Comparison of ENCODE assay signal across 8 mouse cellular contexts in genomic region chr14:60377546-60377945, GRCm38 (mm10). TPM values are rescaled to one million over a fixed set of nuclear protein-coding genes. Genes with fewer than 3 reads are reported as not detected.
DNase-seq lines count a peak whose midpoint lies in the region; ATAC-seq and TF ChIP-seq lines count a peak whose summit lies in the region.

No protein-coding gene starts in this region.

- TF ChIP-seq EP300 in heart, postnatal 0 days (IDR thresholded peaks at IDR 0.05; ENCODE audit: low read depth), result no peak

- H3K9me3 ChIP-seq in heart, postnatal 0 days (replicated peaks; ENCODE audit: control insufficient read depth, low read length), result no peaks in the 10 kb centered on the region
- no peaks in the 10 kb centered on the region for H3K9me3 ChIP-seq in embryonic facial prominence, embryonic 12.5 days
- peaks cover 7% of the 10 kb centered on the region for H3K9me3 ChIP-seq in midbrain, embryonic 10.5 days (replicated peaks)
- H3K9me3 ChIP-seq in stomach, embryonic 16.5 days (replicated peaks; ENCODE audit: control insufficient read depth, low read length), result no peaks in the 10 kb centered on the region

- no peak for ATAC-seq in heart, postnatal 0 days (ENCODE audit: insufficient read depth, low read depth)
- no peak; the same call in 1 of the 2 replicates for ATAC-seq in embryonic facial prominence, embryonic 12.5 days (ENCODE audit: insufficient number of reproducible peaks, insufficient read depth, low FRiP score, low TSS enrichment)
- no peak for ATAC-seq in stomach, embryonic 16.5 days (ENCODE audit: insufficient read depth, low FRiP score)

- no peak for DNase-seq in heart, postnatal 0 days (ENCODE audit: low spot score)
- DNase-seq in heart, postnatal 4 days, result no peak
- DNase-seq in layer of hippocampus, adult 11-12 months (ENCODE audit: low spot score), result peak; percentile 58
- peak; percentile 19 for DNase-seq in midbrain, embryonic 10.5 days (ENCODE audit: low spot score)
- no peak for DNase-seq in adrenal gland, postnatal 10 days
- no peak for DNase-seq in gastrocnemius, postnatal 14 days

- no peak overlapping the region for H3K27ac ChIP-seq in heart, postnatal 0 days (ENCODE audit: low read depth)
- no peak overlapping the region; the same call in 1 of the 2 replicates for H3K27ac ChIP-seq in embryonic facial prominence, embryonic 12.5 days
- peak overlapping the region; percentile 94 for H3K27ac ChIP-seq in midbrain, embryonic 10.5 days (replicated peaks)
- no peak overlapping the region for H3K27ac ChIP-seq in stomach, embryonic 16.5 days (ENCODE audit: low read length)

- WGBS in heart, postnatal 0 days, result 32% methylated on average over 10 of the region's 10 CpGs
- 22% methylated on average over 10 of the region's 10 CpGs for WGBS in embryonic facial prominence, embryonic 12.5 days
- 25% methylated on average over 10 of the region's 10 CpGs for WGBS in midbrain, embryonic 10.5 days
- 39% methylated on average over 10 of the region's 10 CpGs for WGBS in stomach, embryonic 16.5 days

- H3K36me3 ChIP-seq in heart, postnatal 0 days (replicated peaks; ENCODE audit: control insufficient read depth, insufficient read depth, low read length), result no peaks in the 10 kb centered on the region
- no peaks in the 10 kb centered on the region for H3K36me3 ChIP-seq in embryonic facial prominence, embryonic 12.5 days
- H3K36me3 ChIP-seq in midbrain, embryonic 10.5 days, result peaks cover 10% of the 10 kb centered on the region
- H3K36me3 ChIP-seq in stomach, embryonic 16.5 days (ENCODE audit: control insufficient read depth, insufficient read depth, low read length), result no peaks in the 10 kb centered on the region

- H3K4me2 ChIP-seq in heart, postnatal 0 days (ENCODE audit: low read depth, low read length), result peak overlapping the region; percentile 75
- H3K4me2 ChIP-seq in embryonic facial prominence, embryonic 12.5 days (replicated peaks), result peak overlapping the region; percentile 89
- peak overlapping the region; percentile 90 for H3K4me2 ChIP-seq in stomach, embryonic 16.5 days (ENCODE audit: low read depth, low read length)

- no peak overlapping the region for H3K9ac ChIP-seq in heart, postnatal 0 days (replicated peaks; ENCODE audit: low read depth, low read length)
- peak overlapping the region; percentile 74; the same call in 1 of the 2 replicates for H3K9ac ChIP-seq in embryonic facial prominence, embryonic 12.5 days
- H3K9ac ChIP-seq in stomach, embryonic 16.5 days (ENCODE audit: low read length), result no peak overlapping the region

- TF ChIP-seq CTCF in heart, postnatal 0 days (IDR thresholded peaks at IDR 0.05; ENCODE audit: low read depth), result no peak

- peak overlapping the region; percentile 48 for H3K4me3 ChIP-seq in heart, postnatal 0 days (ENCODE audit: low read depth, low read length)
- H3K4me3 ChIP-seq in embryonic facial prominence, embryonic 12.5 days, result peak overlapping the region; percentile 57
- H3K4me3 ChIP-seq in midbrain, embryonic 10.5 days, result peak overlapping the region; percentile 82
- peak overlapping the region; percentile 60 for H3K4me3 ChIP-seq in stomach, embryonic 16.5 days (replicated peaks; ENCODE audit: low read length)

- H3K4me1 ChIP-seq in heart, postnatal 0 days (ENCODE audit: control insufficient read depth, insufficient read depth), result peaks cover 5% of the 10 kb centered on the region; the same call in 1 of the 2 replicates
- H3K4me1 ChIP-seq in embryonic facial prominence, embryonic 12.5 days, result no peaks in the 10 kb centered on the region; the same call in none of the 2 replicates
- peaks cover 54% of the 10 kb centered on the region for H3K4me1 ChIP-seq in midbrain, embryonic 10.5 days
- 0 out of 2 replicates have a peak, but pooled peaks cover 2% of the 10 kb centered on the region for H3K4me1 ChIP-seq in stomach, embryonic 16.5 days (ENCODE audit: control insufficient read depth, insufficient read depth, low read length)

- intact Hi-C loops in gastrocnemius, postnatal 14 days (cut with DNase I; ENCODE audit: low total_unique reads), result no loop called here

- peaks cover 47% of the 10 kb centered on the region for H3K27me3 ChIP-seq in heart, postnatal 0 days (ENCODE audit: control insufficient read depth, insufficient read depth, low read length)
- peaks cover 34% of the 10 kb centered on the region for H3K27me3 ChIP-seq in embryonic facial prominence, embryonic 12.5 days
- peaks cover 57% of the 10 kb centered on the region for H3K27me3 ChIP-seq in midbrain, embryonic 10.5 days (ENCODE audit: low read depth, poor library complexity, severe bottlenecking)
- 0 out of 2 replicates have a peak, but pooled peaks cover 13% of the 10 kb centered on the region for H3K27me3 ChIP-seq in stomach, embryonic 16.5 days (ENCODE audit: control insufficient read depth, insufficient read depth, low read length)

RNA-seq across cellular contexts. Expression of gene Amer2, which starts 4.5 kb away (rescaled TPM):
- total RNA-seq in heart, postnatal 0 days (2014; rRNA removed; ENCODE audit: low replicate concordance), result 0.12 TPM in 1 of 2 replicates, not detected in the other
- 0.10 and 0.15 TPM in 2 replicates for polyA plus RNA-seq in heart, postnatal 0 days (2015; fragmentation: Nextera tagmentation; extraction: Ambion mirVana)
- total RNA-seq in heart, postnatal 4 days (2021), result under 1 TPM; 0.07 to 0.10 TPM
- polyA plus RNA-seq in embryonic facial prominence, embryonic 12.5 days (2016; fragmentation: Nextera tagmentation; extraction: Ambion mirVana), result 9.0 and 9.1 TPM in 2 replicates
- 9.9 and 14.1 TPM in 2 replicates for polyA plus RNA-seq in midbrain, embryonic 10.5 days (2016; fragmentation: Nextera tagmentation; extraction: Ambion mirVana)
- 0.39 and 0.84 TPM in 2 replicates for polyA plus RNA-seq in stomach, embryonic 16.5 days (2015; fragmentation: Nextera tagmentation; extraction: Ambion mirVana)
- total RNA-seq in adrenal gland, postnatal 10 days (2021), result 1 to 10 TPM; 2.4 to 3.4 TPM
- total RNA-seq in gastrocnemius, postnatal 14 days (2021), result under 1 TPM; 0.11 to 0.16 TPM

Comparison
In these comparisons a context has a peak if more than half of its experiments do, and no peak if none do; other contexts are left out.
1. DNase-seq: peak in layer of hippocampus, adult 11-12 months (single experiment) and midbrain, embryonic 10.5 days (single experiment); none in heart, postnatal 0 days (single experiment), heart, postnatal 4 days (single experiment), adrenal gland, postnatal 10 days (single experiment) and gastrocnemius, postnatal 14 days (single experiment).
2. Peak in every context shown above with its lines, with median percentiles within 50 percentile points of each other: H3K4me2 ChIP-seq and H3K4me3 ChIP-seq.